Mouse (Mus musculus) forebrain, embryonic 16.5 days (tissue): Measurements from ENCODE around the gene Angpt4. TPM values are rescaled to one million over a fixed set of nuclear protein-coding genes. Genes with fewer than 3 reads are reported as not detected.
A peak's percentile ranks its signal among the peaks of the same experiment; 100 is the strongest.

Experiments used
- ATAC-seq: fragments of 200-750 bp; cut with Nextera tagmentation; 2 replicates; pipeline ENCODE4 v1.8.0; 2017; ENCODE audit warnings: mild to moderate bottlenecking, moderate library complexity
- H3K27ac ChIP-seq: fragments of 300-500 bp; sonication (generic); 2 replicates; pipeline ENCODE4 v1.5.1; 2014; ENCODE audit warnings: low read length, control low read depth
- H3K27me3 ChIP-seq: fragments of 300-500 bp; sonication (generic); replicated peaks from 2 replicates; pipeline ENCODE4 v1.6.1; 2014; ENCODE audit warnings: low read length; ENCODE audit not compliant: control insufficient read depth, insufficient read depth
- H3K36me3 ChIP-seq: fragments of 300-500 bp; sonication (generic); 2 replicates; pipeline ENCODE4 v1.6.1; 2014; ENCODE audit not compliant: control insufficient read depth, insufficient read depth
- H3K4me1 ChIP-seq: fragments of 300-500 bp; sonication (generic); replicated peaks from 2 replicates; pipeline ENCODE4 v1.6.1; 2014; ENCODE audit warnings: low read length; ENCODE audit not compliant: control insufficient read depth, insufficient read depth
- H3K4me2 ChIP-seq: fragments of 300-500 bp; sonication (generic); 2 replicates; pipeline ENCODE4 v1.6.1; 2014; ENCODE audit warnings: mild to moderate bottlenecking, low read length, control low read depth
- H3K4me3 ChIP-seq: fragments of 300-500 bp; sonication (generic); replicated peaks from 2 replicates; pipeline ENCODE4 v1.5.1; 2014; ENCODE audit warnings: mild to moderate bottlenecking, low read length, control low read depth
- H3K9ac ChIP-seq: fragments of 300-500 bp; sonication (generic); replicated peaks from 2 replicates; pipeline ENCODE4 v1.6.1; 2014; ENCODE audit warnings: low read depth, low read length, control low read depth
- H3K9me3 ChIP-seq: fragments of 300-500 bp; sonication (generic); 2 replicates; pipeline ENCODE4 v1.6.1; 2016; ENCODE audit warnings: low read length; ENCODE audit not compliant: control insufficient read depth
- WGBS: fragments of 180-500 bp; shearing (Covaris S2); extraction: QIAGEN DNeasy Blood & Tissue Kit; methylation state at CpG from one replicate; pipeline ENCODE4 v1.1.7; 2014; 5-methylcytosine and 5-hydroxymethylcytosine counted together
- polyA plus RNA-seq: library from polyadenylated mRNA; unstranded; fragments of >200 nt; fragmentation: Nextera tagmentation; extraction: Ambion mirVana; gene quantifications from 2 replicates; pipeline ENCODE4 v1.2.1, GENCODE M21; 2015

Gene Angpt4
- polyA plus RNA-seq, 1 experiment from 2014 or later, result 0.14 TPM

DNA sequence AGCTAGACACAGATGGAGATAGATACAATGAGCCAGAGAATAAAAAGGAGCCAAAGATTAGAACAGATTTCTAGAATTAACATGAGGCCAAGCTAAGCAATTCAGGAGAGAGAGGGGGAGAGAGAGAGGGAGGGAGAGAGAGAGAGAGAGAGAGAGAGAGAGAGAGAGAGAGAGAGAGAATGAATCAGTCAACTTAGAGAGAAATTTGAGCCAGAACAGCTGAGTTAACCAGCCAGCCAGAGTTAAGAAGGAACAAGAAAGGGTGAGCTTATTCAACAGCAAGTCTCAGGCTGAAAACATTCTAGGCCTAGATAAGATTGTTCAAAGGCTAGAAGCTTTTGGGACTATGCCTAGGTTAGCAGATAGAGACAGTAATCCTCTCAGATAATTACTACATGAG is 71.5 kb downstream of the Angpt4 start:
- ATAC-seq, result no peak
- Histone ChIP-seq H3K4me1 (peaks cover 23% of the 10 kb centered on the region), H3K9me3 (no peaks in the 10 kb centered on the region), H3K4me2 (no peak overlapping the region), H3K27me3 (no peaks in the 10 kb centered on the region), H3K4me3 (no peak overlapping the region), H3K27ac (no peak overlapping the region), H3K9ac (no peak overlapping the region), H3K36me3 (no peaks in the 10 kb centered on the region)

DNA sequence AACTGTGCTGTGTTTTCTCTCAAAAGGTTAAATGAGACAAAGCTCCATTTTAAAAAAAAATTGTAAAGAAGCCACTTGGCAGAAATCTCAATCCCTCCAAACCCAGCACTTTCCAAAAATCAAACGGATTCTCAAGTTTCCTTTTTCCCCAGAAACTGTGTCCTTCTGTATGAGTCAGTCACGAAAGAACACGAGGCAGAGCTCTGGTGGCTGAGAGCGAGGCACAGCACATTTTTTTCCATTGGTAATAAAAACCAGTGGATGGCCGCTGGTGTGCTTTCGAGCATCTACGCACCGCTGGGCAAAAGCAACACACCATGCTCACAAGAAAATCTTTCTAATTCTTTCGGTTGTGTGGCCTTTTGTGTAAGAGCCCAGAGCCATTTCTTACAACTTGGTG is 73.0 kb downstream of the Angpt4 start:
- no peak for ATAC-seq
- 57% methylated on average over 9 of the region's 9 CpGs for WGBS

DNA sequence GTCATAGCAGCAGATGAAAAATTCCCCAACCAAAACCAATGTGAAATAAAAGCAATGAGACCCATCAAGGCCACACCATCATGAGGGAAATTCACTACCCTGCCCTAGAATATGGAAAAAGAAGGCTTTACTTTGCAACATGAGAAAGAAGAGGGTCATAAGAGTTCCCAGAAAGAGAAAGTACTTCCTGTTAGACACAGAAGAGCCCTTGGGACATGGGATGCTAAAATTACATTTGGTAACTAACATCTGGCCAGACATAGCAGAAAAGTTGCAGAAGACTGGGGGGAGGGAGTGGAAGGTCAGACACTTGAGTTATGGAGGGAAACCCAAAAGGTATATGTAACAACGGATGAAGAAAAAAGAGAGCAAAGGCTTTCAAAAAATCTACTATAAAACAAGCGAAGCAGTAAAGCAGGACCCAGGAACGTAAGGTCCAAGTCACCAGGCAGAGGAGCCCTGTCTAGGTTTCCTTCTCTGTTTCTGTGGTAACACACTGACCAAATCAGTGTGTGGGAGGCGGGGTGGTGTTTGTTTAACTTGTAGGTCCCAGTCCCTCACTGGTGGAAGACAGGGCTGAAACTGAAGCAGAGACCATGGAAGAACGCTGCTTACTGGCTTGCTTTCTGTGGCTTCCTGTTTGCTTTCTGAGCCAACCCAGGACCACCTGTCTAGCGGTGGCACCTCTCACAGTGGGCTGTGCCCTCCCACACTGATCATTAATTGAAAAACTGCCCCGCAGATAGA is 74.6 kb downstream of the Angpt4 start:
- 79% methylated on average over 7 of the region's 7 CpGs for WGBS

More for the DNA sequence above, 73.0 kb downstream of the Angpt4 start:
- no peaks in the 10 kb centered on the region for H3K27me3 ChIP-seq
- H3K9me3 ChIP-seq, result no peaks in the 10 kb centered on the region
- H3K36me3 ChIP-seq, result no peaks in the 10 kb centered on the region
- H3K4me2 ChIP-seq, result no peak overlapping the region
- H3K27ac ChIP-seq, result no peak overlapping the region
- H3K4me1 ChIP-seq, result peaks cover 11% of the 10 kb centered on the region
- H3K4me3 ChIP-seq, result no peak overlapping the region
- no peak overlapping the region for H3K9ac ChIP-seq

DNA sequence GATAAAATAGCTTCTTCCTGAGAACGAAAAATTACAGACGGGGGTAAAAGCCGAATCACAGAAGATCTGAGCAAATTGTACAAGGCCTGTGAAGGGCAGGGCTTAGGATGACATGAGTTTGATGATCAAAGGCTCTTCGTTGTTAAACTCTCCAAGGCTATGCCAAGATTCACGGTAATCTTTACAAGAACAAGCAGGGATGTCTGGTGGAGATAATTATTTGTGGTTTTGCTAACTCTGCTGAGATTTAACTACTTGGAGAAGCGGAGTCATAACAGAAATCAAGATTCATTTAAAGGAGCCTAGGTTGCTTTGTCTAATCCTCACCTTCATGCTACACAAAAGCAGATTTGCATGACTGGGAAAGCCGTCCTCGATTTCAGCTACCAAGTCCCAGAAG is 75.9 kb downstream of the Angpt4 start:
- peaks cover 4% of the 10 kb centered on the region; the same call in 1 of the 2 replicates for H3K4me1 ChIP-seq
- no peak for ATAC-seq
- H3K36me3 ChIP-seq, result no peaks in the 10 kb centered on the region
- H3K4me2 ChIP-seq, result no peak overlapping the region
- no peak overlapping the region for H3K4me3 ChIP-seq
- no peak overlapping the region for H3K9ac ChIP-seq
- WGBS, result 82% methylated on average over 8 of the region's 8 CpGs
- no peaks in the 10 kb centered on the region for H3K9me3 ChIP-seq
- no peaks in the 10 kb centered on the region for H3K27me3 ChIP-seq
- H3K27ac ChIP-seq, result no peak overlapping the region

More for the DNA sequence above, 74.6 kb downstream of the Angpt4 start:
- no peak overlapping the region for H3K9ac ChIP-seq
- no peaks in the 10 kb centered on the region for H3K27me3 ChIP-seq
- no peaks in the 10 kb centered on the region for H3K9me3 ChIP-seq
- no peaks in the 10 kb centered on the region for H3K36me3 ChIP-seq
- no peaks in the 10 kb centered on the region for H3K4me1 ChIP-seq
- no peak overlapping the region for H3K4me2 ChIP-seq
- no peak for ATAC-seq
- H3K4me3 ChIP-seq, result no peak overlapping the region
- H3K27ac ChIP-seq, result no peak overlapping the region

DNA sequence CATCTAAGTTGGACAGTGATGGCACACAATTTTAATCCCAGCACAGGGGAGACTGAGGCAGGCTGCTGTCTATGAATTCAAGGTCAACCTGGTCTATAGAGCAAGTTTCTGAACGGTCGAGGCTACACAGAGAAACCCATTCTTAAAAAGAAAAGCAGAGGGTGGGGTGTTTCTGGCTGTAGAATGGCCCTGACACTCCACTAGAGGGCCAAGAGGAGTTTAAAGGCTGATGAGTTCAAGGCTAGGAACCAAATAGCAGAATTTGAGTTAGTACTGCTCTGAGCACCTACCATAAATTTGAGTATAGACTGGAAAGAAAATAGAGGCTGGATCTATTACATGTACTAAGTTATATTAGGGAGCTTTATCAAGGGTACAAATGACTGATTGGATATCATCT is 78.0 kb downstream of the Angpt4 start:
- Histone ChIP-seq H3K27ac (no peak overlapping the region), H3K9me3 (no peaks in the 10 kb centered on the region), H3K4me1 (peaks cover 4% of the 10 kb centered on the region; the same call in 1 of the 2 replicates), H3K36me3 (no peaks in the 10 kb centered on the region), H3K4me3 (no peak overlapping the region), H3K9ac (no peak overlapping the region), H3K27me3 (no peaks in the 10 kb centered on the region), H3K4me2 (no peak overlapping the region)
- 66% methylated on average over 2 of the region's 2 CpGs for WGBS
- no peak for ATAC-seq

DNA sequence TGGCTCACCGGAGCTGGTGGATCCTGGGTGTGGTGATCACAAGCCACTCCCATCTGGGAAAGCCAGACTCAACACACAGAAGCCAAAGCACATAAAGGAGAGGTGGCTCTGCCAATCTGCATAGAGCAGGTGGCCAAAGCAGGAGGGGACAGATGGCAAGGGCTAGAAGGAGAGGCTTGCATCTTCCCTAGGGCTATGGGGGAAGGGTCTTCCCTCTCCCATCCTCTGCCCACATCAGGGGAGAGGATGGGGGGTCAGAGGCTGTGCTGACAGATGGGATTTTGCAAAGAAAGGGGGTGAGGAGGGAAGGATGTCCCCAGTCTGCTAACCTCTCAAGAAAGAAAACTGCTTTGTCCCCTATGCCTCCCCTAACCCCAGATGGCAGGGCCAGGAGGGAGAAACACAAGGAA is 80.0 kb downstream of the Angpt4 start:
- H3K4me1 ChIP-seq, result peaks cover 4% of the 10 kb centered on the region; the same call in 1 of the 2 replicates
- WGBS, result 11% methylated on average over 1 of the region's 1 CpGs
- peak; percentile 67 for ATAC-seq
- H3K36me3 ChIP-seq, result no peaks in the 10 kb centered on the region
- H3K4me3 ChIP-seq, result no peak overlapping the region
- H3K9ac ChIP-seq, result no peak overlapping the region
- no peaks in the 10 kb centered on the region for H3K9me3 ChIP-seq
- H3K27ac ChIP-seq, result no peak overlapping the region
- H3K4me2 ChIP-seq, result no peak overlapping the region
- H3K27me3 ChIP-seq, result peaks cover 5% of the 10 kb centered on the region

DNA sequence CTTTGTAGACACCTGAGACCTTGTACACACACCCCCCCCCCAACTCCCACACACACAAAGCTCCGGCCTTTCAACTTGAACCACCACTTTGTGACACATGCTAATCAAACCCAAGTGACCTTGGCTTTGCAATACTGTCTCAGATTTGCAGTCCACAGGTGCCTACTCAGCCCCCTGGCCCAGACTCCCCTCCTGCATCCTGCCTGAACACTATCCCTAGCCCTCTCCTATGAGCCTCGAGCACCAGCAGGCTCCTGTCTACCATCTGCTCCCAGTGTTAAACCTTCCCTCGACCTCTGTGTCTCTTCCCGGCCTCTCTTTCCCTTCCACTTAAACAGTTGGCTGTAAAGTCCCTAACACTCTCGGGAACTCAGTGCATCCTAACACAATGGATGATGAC is 80.4 kb downstream of the Angpt4 start:
- no peaks in the 10 kb centered on the region for H3K36me3 ChIP-seq
- ATAC-seq, result no peak
- no peak overlapping the region for H3K27ac ChIP-seq

DNA sequence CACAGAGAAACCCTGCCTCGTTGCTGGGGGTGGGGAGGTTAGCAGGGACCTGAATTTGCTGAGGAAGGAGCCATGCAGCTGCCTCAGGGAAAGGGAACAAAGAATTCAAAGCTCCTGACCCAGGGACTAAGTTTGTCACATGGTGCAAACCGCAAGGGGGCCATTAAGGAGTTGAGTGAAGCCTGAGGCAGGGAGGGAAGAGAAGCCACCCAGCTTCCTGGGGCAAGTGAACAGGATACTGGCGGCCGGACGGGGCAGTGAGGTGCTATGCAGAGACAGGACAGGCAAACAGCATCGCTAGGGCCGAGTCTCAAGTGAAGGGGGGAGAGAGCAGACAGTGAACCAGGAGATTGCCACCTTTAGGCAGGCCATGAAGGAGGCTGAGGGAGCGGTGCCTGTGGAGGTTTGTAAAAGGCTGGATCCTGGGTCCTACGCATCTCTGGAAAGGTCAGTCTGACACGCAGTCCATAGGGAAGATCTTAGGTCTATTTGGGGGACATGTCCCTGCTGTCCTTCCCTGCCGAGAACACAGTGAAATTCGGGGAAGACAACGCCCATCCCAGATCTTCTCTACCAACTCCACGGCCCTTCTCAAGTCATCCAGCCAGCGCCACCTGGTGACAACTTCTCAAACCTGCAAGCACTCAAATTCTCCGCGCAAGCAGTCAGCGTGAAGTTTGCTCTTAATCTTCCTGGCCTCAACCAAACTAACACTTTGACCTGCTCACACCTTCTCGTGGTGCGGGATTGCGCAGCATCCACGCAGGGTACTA is 83.5 kb downstream of the Angpt4 start:
- 7% methylated on average over 22 of the region's 22 CpGs for WGBS
- H3K27me3 ChIP-seq, result peaks cover 26% of the 10 kb centered on the region
- H3K36me3 ChIP-seq, result no peaks in the 10 kb centered on the region
- H3K4me1 ChIP-seq, result peaks cover 10% of the 10 kb centered on the region; the same call in 1 of the 2 replicates
- H3K9ac ChIP-seq, result no peak overlapping the region
- 0 out of 2 replicates have a peak overlapping the region, but pooled peaks have one; percentile 10 for H3K4me3 ChIP-seq
- no peaks in the 10 kb centered on the region for H3K9me3 ChIP-seq
- H3K4me2 ChIP-seq, result peak overlapping the region; percentile 43
- no peak overlapping the region for H3K27ac ChIP-seq
- peak; percentile 33; the same call in 1 of the 2 replicates for ATAC-seq

More for the DNA sequence above, 80.4 kb downstream of the Angpt4 start:
- Histone ChIP-seq H3K9me3 (no peaks in the 10 kb centered on the region), H3K4me3 (no peak overlapping the region), H3K27me3 (peaks cover 10% of the 10 kb centered on the region), H3K4me2 (no peak overlapping the region), H3K9ac (no peak overlapping the region), H3K4me1 (peaks cover 5% of the 10 kb centered on the region; the same call in 1 of the 2 replicates)
- 36% methylated on average over 5 of the region's 5 CpGs for WGBS
